Mouse (Mus musculus): ENCODE results near the gene Cd37. TPM values are rescaled to one million over a fixed set of nuclear protein-coding genes. Genes with fewer than 3 reads are reported as not detected.

Gene Cd37
- polyA plus RNA-seq, 3 experiments from 2014 or later, result 390 to 554 (median 476) TPM

DNA sequence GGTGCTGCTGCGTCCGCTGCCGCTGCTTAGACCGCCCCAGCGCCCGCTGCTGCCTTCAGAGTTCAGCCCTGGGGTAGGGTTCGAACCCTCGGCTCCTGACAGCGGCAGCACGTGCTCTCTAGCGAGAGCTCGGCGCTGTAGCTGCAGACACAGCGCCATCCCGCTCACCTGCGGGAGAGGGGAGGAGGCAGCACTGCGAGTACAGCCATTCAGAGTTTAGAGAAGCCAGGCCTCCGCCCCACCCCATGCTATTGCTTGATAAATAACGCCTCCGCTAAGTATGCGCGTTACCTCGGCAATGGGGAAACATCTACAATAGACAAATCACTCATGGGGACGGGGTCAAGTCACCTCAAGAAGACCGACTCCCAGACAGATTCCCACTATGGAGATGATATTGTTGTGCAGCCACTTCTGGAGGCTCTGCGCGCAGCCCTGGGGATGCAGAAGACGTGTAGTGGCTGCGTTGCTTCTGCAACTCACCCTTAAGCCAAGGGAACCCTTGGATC lies 4.5 kb downstream of the Cd37 start:
- no peak for ATAC-seq

- ATAC-seq, result no peak
Observed at GRCm38 (mm10) chr7:45233580-45234332, 5.2 kb downstream of the Cd37 start.

- ATAC-seq, result no peak
Observed at GRCm38 (mm10) chr7:45232716-45233465, 6.0 kb downstream of the Cd37 start.

DNA sequence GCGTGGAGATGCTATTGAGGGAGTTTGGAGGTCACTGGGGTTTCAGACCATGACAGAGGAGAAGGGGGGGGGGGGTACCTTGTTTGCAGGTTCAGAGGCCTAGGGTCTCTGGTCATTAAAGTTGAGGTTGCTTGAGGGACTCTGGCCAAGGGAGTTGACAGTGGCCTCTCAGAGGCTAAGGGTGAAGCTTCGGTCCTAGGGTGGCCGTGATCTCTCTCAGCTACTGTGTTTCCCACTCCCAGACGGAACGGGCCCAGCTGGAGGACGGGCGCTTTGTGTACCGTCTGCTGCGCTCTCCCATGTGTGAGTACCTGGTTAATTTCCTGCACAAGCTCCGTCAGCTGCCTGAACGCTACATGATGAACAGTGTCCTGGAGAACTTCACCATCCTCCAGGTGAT lies 7.0 kb downstream of the Cd37 start:
- ATAC-seq, result no peak

DNA sequence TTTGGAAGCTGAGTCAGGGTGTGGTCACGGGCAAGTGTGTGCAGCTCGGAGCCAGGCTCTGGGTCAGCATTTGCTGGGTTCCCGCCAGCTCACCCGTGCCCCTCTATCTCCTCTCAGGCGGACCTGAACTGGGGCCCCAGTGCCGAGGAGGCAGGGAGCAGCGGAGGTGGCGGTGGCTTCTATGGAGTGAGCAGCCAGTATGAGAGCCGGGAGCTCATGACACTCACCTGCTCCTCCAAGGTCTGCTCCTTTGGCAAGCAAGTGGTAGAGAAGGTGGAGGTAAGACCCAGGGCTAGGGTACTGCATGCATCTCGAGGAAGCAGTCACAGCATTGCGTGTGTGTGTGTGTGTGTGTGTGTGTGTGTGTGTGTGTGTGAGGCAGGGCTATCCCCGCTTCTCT lies 7.7 kb downstream of the Cd37 start:
- no peak for ATAC-seq

DNA sequence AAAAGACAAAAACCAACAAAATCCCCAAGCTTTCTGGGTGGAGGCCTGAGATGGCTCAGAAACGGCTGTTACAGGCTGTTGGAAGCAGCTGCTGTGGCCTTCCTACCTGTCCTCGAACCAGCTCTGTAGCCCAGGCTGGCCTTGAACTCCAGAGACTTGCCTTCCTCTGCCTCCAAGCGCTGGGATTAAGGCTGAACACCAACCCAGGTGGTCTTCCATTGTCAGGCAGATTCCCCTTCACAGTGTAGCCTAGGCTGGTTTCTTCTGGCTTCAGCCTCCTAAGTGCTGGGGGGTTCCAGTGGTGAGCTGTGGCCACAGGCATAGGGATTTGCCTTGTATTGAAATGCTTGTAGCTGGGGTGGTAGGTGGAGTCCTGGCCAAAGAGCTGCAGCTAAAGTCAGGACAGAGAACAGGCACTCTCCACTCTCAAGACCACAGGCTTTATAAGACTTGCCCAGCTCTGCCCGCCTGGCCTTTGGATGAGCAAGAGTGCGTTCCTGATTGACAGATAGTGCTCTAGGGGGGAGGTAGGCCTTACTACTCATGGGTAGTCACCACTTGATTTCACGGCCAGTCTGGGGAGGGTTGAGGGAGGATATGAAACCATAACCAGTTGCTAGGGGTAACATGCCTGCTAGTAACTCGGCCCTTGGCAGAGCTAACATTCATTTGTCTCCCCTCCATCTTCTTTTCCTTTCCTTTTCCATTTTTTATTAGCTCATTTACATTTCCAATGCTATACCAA lies 9.3 kb downstream of the Cd37 start:
- ATAC-seq, result no peak

- ATAC-seq, result no peak
Observed at GRCm38 (mm10) chr7:45229046-45229445, 9.9 kb downstream of the Cd37 start.

DNA sequence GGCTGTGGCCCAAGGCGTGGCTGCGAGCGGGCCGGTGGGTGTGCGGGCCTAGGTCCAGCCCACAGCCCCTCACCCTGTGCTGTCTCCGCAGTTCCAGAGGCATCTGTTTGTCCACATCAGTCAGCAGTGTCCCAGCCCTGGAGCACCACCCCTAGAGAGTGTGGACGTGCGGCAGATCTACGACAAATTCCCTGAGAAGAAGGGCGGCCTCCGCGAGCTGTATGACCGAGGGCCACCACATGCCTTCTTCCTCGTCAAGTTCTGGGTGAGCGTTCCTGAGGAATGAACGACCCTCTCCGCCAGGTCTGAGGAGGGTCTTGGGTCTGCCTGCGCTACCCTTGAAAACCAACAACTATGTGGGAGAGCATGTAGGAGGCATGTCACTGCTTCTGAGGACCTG lies 10.4 kb downstream of the Cd37 start:
- no peak for ATAC-seq

GRCm38 (mm10) chr7:45226421-45226820 lies 12.5 kb downstream of the Cd37 start:
- no peak for ATAC-seq

- no peak for ATAC-seq
Observed at GRCm38 (mm10) chr7:45224826-45225225, 14.1 kb downstream of the Cd37 start.

DNA sequence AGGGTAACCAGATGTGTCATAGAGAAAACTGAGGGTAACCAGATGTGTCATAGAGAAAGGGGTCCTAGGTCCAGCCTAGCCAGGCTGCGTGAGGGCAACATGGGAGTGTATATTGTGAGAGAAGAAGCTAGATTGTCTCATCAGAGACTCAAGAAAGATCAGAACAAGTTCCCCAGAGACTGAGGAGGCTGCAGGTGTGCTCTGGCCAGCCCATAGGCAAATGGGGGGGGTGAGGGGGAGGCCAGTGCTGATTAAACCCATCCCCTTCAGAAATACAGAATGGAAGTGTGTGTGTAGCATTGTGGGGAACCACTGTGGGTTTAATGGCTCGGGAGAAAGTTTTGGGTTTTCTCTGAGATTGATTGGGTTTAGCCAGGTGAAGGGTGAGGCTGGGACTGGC lies 17.2 kb downstream of the Cd37 start:
- ATAC-seq, result no peak

GRCm38 (mm10) chr7:45216442-45217183 lies 22.3 kb downstream of the Cd37 start:
- ATAC-seq, result no peak

DNA sequence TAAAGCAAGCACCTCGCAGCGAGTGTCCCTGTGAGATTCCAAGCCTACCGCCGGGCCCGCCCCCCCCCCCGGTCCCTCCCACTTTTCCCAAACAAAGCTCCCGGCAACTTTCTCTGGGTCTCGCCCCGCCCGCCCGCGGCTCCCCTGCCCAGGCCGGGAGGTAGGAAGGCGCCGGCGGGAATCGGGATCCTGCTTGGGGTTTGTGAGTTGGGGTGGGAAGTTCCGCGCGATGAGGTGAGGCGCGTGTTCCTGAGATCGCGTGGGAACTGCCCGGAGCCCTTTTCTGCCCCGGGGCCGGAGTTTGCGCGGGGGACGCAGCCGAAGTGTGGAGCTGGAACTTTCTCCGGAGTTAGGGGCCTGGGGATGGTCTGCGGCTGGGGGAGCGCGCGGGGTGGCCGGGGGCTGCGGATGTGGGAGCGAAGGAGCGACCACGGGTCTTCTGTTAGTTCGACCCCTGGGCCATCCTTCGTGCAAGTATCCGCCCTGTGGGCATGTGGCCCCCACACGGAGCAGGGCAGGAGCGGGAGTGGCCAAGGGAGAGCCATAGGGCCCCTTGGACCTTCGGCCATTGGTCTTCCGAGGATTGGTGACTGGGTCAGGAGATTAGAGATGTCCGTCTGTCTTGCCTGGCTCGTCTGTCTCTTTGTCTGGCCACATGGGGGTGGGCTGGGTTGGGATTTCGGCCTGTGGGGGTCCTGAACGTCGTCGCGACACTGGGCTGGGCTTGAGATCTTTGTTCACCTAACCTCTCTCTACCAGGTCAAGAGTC lies 23.1 kb downstream of the Cd37 start, which contains the start of gene Tead2:
Gene Tead2 (plus strand): TSS at position 81 of the 769 bp plus-strand sequence.
- no peak for ATAC-seq

GRCm38 (mm10) chr7:45213708-45214107 lies 25.2 kb downstream of the Cd37 start:
- ATAC-seq, result no peak

GRCm38 (mm10) chr7:45212356-45212755 lies 26.6 kb downstream of the Cd37 start:
- no peak for ATAC-seq

DNA sequence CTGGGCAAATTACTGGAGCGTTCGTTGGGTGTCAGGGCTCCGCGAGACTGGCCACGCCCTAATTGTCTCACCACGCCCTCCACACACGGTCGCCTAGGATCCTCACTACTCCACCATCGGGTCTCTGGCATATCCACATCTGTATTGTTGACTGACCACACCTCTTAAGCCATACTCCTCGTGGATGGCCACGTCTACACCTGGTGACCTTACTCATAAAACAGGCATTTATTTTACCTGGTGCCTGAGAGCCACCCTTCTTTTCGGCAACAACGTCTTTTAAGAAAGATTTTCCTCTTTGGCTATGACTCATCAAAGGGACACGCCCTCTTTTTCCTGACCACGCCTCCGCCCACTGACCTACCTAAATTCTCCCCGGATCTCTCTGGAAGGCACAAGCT lies 27.1 kb downstream of the Cd37 start, which contains the start of gene Dkkl1:
Gene Dkkl1 (minus strand): TSS at position 297 of the 401 bp plus-strand sequence.
- peak; percentile 41 for ATAC-seq

GRCm38 (mm10) chr7:45211070-45211469 lies 27.8 kb downstream of the Cd37 start:
- no peak for ATAC-seq

GRCm38 (mm10) chr7:45208260-45208659 lies 30.7 kb downstream of the Cd37 start:
- ATAC-seq, result no peak

- ATAC-seq, result peak; percentile 90
Observed at GRCm38 (mm10) chr7:45204380-45205143, 34.4 kb downstream of the Cd37 start, which contains the start of gene Ccdc155. Gene Ccdc155, minus strand, starts transcription at chr7:45204892.

- no peak for ATAC-seq
Observed at GRCm38 (mm10) chr7:45202654-45203053, 36.3 kb downstream of the Cd37 start.

DNA sequence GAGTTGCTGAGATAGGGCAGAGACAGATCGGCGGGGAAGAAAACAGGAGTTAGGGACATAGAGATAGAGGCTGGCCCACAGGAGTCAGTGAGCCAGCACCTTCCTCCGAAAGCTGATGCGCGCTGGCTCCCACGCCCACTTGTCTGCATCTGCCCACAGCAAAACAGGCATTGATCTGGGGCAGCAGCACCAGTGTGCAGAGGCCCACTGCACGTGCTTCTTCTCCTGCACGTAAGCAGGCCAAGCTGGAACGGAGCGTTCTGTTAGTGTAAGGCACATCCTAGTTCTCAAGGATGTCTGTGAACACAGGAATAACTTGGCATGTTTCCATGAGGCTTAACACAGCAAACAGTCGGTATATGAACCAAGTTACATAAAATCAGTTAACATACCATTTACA lies 40.0 kb downstream of the Cd37 start:
- no peak for ATAC-seq

All from inflammation-experienced regulatory T-cells, adult 6 months (primary cell).